Mouse (Mus musculus) erythroblast, embryonic 14.5 days (primary cell): ENCODE results near the gene Dtd1.

ENCODE experiments used
- GATA1 ChIP-seq: IDR thresholded peaks from 2 replicates; pipeline ENCODE4 v1.6.1; 2012; ENCODE audit warnings: low read length, inconsistent platforms, mixed read lengths
- TAL1 ChIP-seq: IDR thresholded peaks from 3 replicates; pipeline ENCODE4 v1.6.1; 2012; ENCODE audit warnings: low read length, inconsistent platforms, mixed read lengths

DNA sequence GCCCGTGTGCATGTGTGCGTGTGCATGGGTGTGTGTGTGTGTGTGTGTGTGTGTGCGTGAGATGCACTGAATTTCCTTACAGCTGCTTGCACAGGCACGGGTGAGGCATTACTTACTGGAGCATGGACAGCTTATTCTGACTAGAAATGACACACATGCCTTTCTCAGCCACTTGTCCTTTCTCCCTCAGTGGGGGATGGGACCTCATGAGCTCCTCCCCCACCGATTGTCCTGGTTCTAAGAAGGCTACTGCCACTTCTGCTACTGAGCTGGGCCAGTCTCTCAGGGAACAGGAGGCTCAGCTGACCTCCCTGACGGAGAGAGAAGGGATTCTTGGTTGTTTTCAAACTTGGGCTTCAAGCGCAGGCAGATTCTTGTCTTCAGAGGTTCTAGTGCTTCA, 40.4 kb downstream of the Dtd1 start:
- no peak for TF ChIP-seq GATA1
- no peak for TF ChIP-seq TAL1
